Mouse (Mus musculus): ENCODE data around the gene Chchd1. TPM values are rescaled to one million over a fixed set of nuclear protein-coding genes. Genes with fewer than 3 reads are reported as not detected.

Chchd1 gene
- polyA plus RNA-seq, 1 experiment = 36.2 TPM

DNA sequence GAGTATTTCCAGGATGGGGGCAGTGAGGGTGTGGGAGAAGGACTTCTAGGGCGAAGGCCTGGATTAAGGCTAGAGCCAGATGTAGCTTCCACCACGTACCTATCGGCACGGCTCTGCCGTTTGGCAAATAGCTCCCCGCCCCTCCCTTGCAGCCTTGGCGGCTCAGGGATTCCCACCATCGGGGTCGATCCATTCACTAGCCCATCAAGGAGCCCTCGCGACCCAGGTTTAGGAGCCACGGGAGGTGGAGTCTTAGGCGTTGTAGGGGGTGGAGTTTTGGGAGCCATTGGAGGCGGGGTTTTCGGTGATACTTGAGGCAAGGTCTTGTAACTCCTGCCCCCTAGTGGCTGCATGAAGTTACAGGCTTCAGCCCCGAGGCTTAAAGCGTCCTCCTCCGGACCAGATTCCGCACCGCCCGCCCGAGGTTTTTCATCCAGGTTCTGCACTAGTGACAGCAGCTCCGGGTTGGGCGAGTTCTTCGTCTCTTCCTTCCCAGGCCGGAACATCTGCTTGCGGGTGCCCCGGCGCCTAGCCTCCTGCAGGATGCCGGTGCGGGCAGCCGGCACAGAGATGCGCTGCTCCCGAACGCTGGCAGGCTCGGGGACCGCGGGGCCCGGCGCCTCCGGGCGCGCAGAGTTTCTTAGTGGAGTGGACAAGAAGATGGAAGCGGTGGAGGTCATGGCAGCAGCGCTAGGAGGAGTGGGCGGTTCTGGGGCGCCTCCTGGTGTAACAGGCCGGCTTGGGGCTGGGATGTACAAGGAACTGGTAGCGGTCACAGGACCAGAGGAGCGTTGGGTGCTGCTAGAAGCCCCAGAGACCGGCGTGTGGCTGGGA lies 41.8 kb upstream of the Chchd1 start:
- no peaks in the 10 kb centered on the region for H3K36me3 ChIP-seq (ENCODE audit: control insufficient read depth, insufficient read depth, low read length)
- no peak overlapping the region for H3K27ac ChIP-seq (ENCODE audit: control insufficient read depth, insufficient read depth, low read depth, low read length)
- peak; percentile 23; the same call in 1 of the 2 replicates for TF ChIP-seq POLR2A (IDR thresholded peaks at IDR 0.05; ENCODE audit: control insufficient read depth, low read depth, low read length)
- TF ChIP-seq CTCF (IDR thresholded peaks at IDR 0.05; ENCODE audit: control insufficient read depth, insufficient read depth, insufficient replicate concordance, low read depth, low read length) = peak; percentile 82; the same call in 1 of the 2 replicates
- no peaks in the 10 kb centered on the region for H3K27me3 ChIP-seq (ENCODE audit: control insufficient read depth, insufficient read depth, low read length)
- peaks cover 10% of the 10 kb centered on the region for H3K4me1 ChIP-seq (ENCODE audit: control insufficient read depth, insufficient read depth, low read length)
- H3K4me3 ChIP-seq (ENCODE audit: control insufficient read depth, low read depth, low read length) = peak overlapping the region; percentile 74

- no peaks in the 10 kb centered on the region for H3K36me3 ChIP-seq (ENCODE audit: control insufficient read depth, insufficient read depth, low read length)
- H3K27me3 ChIP-seq (ENCODE audit: control insufficient read depth, insufficient read depth, low read length) = no peaks in the 10 kb centered on the region
- H3K27ac ChIP-seq (ENCODE audit: control insufficient read depth, insufficient read depth, low read depth, low read length) = no peak overlapping the region
- H3K4me1 ChIP-seq (ENCODE audit: control insufficient read depth, insufficient read depth, low read length) = peaks cover 5% of the 10 kb centered on the region
- no peak for TF ChIP-seq POLR2A (IDR thresholded peaks at IDR 0.05; ENCODE audit: control insufficient read depth, low read depth, low read length)
- no peak for TF ChIP-seq CTCF (IDR thresholded peaks at IDR 0.05; ENCODE audit: control insufficient read depth, insufficient read depth, insufficient replicate concordance, low read depth, low read length)
- peak overlapping the region; percentile 74 for H3K4me3 ChIP-seq (ENCODE audit: control insufficient read depth, low read depth, low read length)
Measured at GRCm38 (mm10) chr14:20661661-20662331, 41.0 kb upstream of the Chchd1 start.

GRCm38 (mm10) chr14:20662740-20663139 lies 40.1 kb upstream of the Chchd1 start:
- Histone ChIP-seq H3K4me1 (ENCODE audit: control insufficient read depth, insufficient read depth, low read length) (peaks cover 5% of the 10 kb centered on the region), H3K4me3 (ENCODE audit: control insufficient read depth, low read depth, low read length) (no peak overlapping the region), H3K36me3 (ENCODE audit: control insufficient read depth, insufficient read depth, low read length) (no peaks in the 10 kb centered on the region), H3K27me3 (ENCODE audit: control insufficient read depth, insufficient read depth, low read length) (no peaks in the 10 kb centered on the region), H3K27ac (ENCODE audit: control insufficient read depth, insufficient read depth, low read depth, low read length) (no peak overlapping the region)
- TF ChIP-seq POLR2A (IDR thresholded peaks at IDR 0.05; ENCODE audit: control insufficient read depth, low read depth, low read length) (no peak), CTCF (IDR thresholded peaks at IDR 0.05; ENCODE audit: control insufficient read depth, insufficient read depth, insufficient replicate concordance, low read depth, low read length) (no peak)

GRCm38 (mm10) chr14:20663601-20664000 lies 39.2 kb upstream of the Chchd1 start:
- Histone ChIP-seq H3K27ac (ENCODE audit: control insufficient read depth, insufficient read depth, low read depth, low read length) (no peak overlapping the region), H3K36me3 (ENCODE audit: control insufficient read depth, insufficient read depth, low read length) (no peaks in the 10 kb centered on the region), H3K4me3 (ENCODE audit: control insufficient read depth, low read depth, low read length) (no peak overlapping the region), H3K27me3 (ENCODE audit: control insufficient read depth, insufficient read depth, low read length) (no peaks in the 10 kb centered on the region), H3K4me1 (ENCODE audit: control insufficient read depth, insufficient read depth, low read length) (peaks cover 5% of the 10 kb centered on the region)
- TF ChIP-seq CTCF (IDR thresholded peaks at IDR 0.05; ENCODE audit: control insufficient read depth, insufficient read depth, insufficient replicate concordance, low read depth, low read length) (no peak), POLR2A (IDR thresholded peaks at IDR 0.05; ENCODE audit: control insufficient read depth, low read depth, low read length) (no peak)

DNA sequence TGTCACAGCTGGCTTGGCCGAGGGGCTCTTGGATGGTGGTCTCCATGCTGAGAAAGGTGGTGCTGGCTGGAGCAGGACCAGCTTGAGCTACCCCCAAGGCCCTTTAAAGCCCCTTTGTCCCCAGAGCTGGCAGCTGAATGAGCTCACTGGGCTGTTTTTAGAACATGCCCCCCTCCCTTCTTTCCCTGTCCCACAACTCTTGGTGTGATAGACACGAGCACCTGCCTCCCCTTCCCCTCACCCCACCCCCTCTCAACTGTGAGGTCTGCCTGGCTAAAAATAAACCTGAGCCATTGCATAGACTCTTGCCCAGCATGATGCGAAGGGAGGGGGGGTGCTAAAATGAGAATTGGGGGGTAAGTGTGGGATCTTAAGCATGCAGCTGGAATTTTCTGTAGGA lies 38.4 kb upstream of the Chchd1 start:
- Histone ChIP-seq H3K4me1 (ENCODE audit: control insufficient read depth, insufficient read depth, low read length) (peaks cover 5% of the 10 kb centered on the region), H3K4me3 (ENCODE audit: control insufficient read depth, low read depth, low read length) (no peak overlapping the region), H3K36me3 (ENCODE audit: control insufficient read depth, insufficient read depth, low read length) (no peaks in the 10 kb centered on the region), H3K27ac (ENCODE audit: control insufficient read depth, insufficient read depth, low read depth, low read length) (no peak overlapping the region), H3K27me3 (ENCODE audit: control insufficient read depth, insufficient read depth, low read length) (no peaks in the 10 kb centered on the region)
- TF ChIP-seq POLR2A (IDR thresholded peaks at IDR 0.05; ENCODE audit: control insufficient read depth, low read depth, low read length) (no peak), CTCF (IDR thresholded peaks at IDR 0.05; ENCODE audit: control insufficient read depth, insufficient read depth, insufficient replicate concordance, low read depth, low read length) (no peak)

DNA sequence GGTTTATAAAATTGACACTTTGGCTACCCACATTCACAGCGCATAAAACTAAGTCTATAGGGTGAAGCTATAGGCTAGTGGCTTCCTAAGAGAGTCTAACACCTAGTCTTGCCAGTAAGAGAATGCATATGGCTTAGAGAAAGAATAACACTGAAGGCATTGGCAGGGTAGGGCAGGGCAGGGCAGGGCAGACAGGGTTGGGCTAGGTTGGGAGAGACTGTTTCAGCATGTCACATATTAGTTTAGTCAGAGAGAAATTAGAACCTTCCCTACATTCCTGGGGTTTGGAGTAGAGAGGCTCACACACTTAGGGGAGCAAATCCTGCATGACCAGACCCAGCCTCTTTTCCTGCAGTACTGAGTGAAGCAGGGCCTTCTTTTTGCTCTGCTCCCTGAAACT lies 35.3 kb upstream of the Chchd1 start:
- H3K36me3 ChIP-seq (ENCODE audit: control insufficient read depth, insufficient read depth, low read length) = no peaks in the 10 kb centered on the region
- H3K4me1 ChIP-seq (ENCODE audit: control insufficient read depth, insufficient read depth, low read length) = no peaks in the 10 kb centered on the region
- no peak overlapping the region for H3K27ac ChIP-seq (ENCODE audit: control insufficient read depth, insufficient read depth, low read depth, low read length)
- H3K4me3 ChIP-seq (ENCODE audit: control insufficient read depth, low read depth, low read length) = no peak overlapping the region
- TF ChIP-seq CTCF (IDR thresholded peaks at IDR 0.05; ENCODE audit: control insufficient read depth, insufficient read depth, insufficient replicate concordance, low read depth, low read length) (no peak), POLR2A (IDR thresholded peaks at IDR 0.05; ENCODE audit: control insufficient read depth, low read depth, low read length) (no peak)
- H3K27me3 ChIP-seq (ENCODE audit: control insufficient read depth, insufficient read depth, low read length) = no peaks in the 10 kb centered on the region

- Histone ChIP-seq H3K36me3 (ENCODE audit: control insufficient read depth, insufficient read depth, low read length) (no peaks in the 10 kb centered on the region), H3K27me3 (ENCODE audit: control insufficient read depth, insufficient read depth, low read length) (no peaks in the 10 kb centered on the region), H3K4me3 (ENCODE audit: control insufficient read depth, low read depth, low read length) (no peak within 1 kb of the TSS), H3K27ac (ENCODE audit: control insufficient read depth, insufficient read depth, low read depth, low read length) (no peak within 1 kb of the TSS), H3K4me1 (ENCODE audit: control insufficient read depth, insufficient read depth, low read length) (no peaks in the 10 kb centered on the region)
- TF ChIP-seq POLR2A (IDR thresholded peaks at IDR 0.05; ENCODE audit: control insufficient read depth, low read depth, low read length) (no peak), CTCF (IDR thresholded peaks at IDR 0.05; ENCODE audit: control insufficient read depth, insufficient read depth, insufficient replicate concordance, low read depth, low read length) (no peak)
Measured at GRCm38 (mm10) chr14:20668154-20668810, 34.5 kb upstream of the Chchd1 start, which contains the start of gene Synpo2l. Synpo2l (minus strand) TSS chr14:20668354.

Measured in testis, adult 2 months (tissue).